Mouse (Mus musculus): ENCODE measurements around the gene Rdh11. TPM values are rescaled to one million over a fixed set of nuclear protein-coding genes. Genes with fewer than 3 reads are reported as not detected.

Rdh11 gene
- polyA plus RNA-seq, 1 experiment, result 20.4 TPM

- no peak for DNase-seq (ENCODE audit: low read depth)
Observed at GRCm38 (mm10) chr12:79139417-79139816, 52.7 kb downstream of the Rdh11 start.

GRCm38 (mm10) chr12:79138999-79139398 lies 53.1 kb downstream of the Rdh11 start:
- DNase-seq (ENCODE audit: low read depth), result no peak

- no peak for DNase-seq (ENCODE audit: low read depth)
Observed at GRCm38 (mm10) chr12:79136949-79137348, 55.1 kb downstream of the Rdh11 start.

GRCm38 (mm10) chr12:79135105-79135504 lies 57.0 kb downstream of the Rdh11 start:
- no peak for DNase-seq (ENCODE audit: low read depth)

- DNase-seq (ENCODE audit: low read depth), result no peak
Observed at GRCm38 (mm10) chr12:79134676-79135075, 57.4 kb downstream of the Rdh11 start.

GRCm38 (mm10) chr12:79131706-79132460 lies 60.2 kb downstream of the Rdh11 start:
- DNase-seq (ENCODE audit: low read depth), result no peak

- DNase-seq (ENCODE audit: low read depth), result no peak
Observed at GRCm38 (mm10) chr12:79131178-79131675, 60.9 kb downstream of the Rdh11 start.

- DNase-seq (ENCODE audit: low read depth), result peak; percentile 13
Observed at GRCm38 (mm10) chr12:79130299-79131177, 61.6 kb downstream of the Rdh11 start, which contains the start of gene Arg2. Gene Arg2 (plus strand): TSS chr12:79130777.

Other genes starting within 250 kb of the Rdh11 start
- 27.4 and 34.8 TPM in 2 replicates for gene Tmem229b, start 184.7 kb downstream of the Rdh11 start, polyA plus RNA-seq (2012; rRNA removed)
- 14.9 and 15.1 TPM in 2 replicates for gene Plekhh1, start 163.1 kb downstream of the Rdh11 start, polyA plus RNA-seq (2012; rRNA removed)
- 12.3 and 12.5 TPM in 2 replicates for gene Pigh, start 102.6 kb downstream of the Rdh11 start, polyA plus RNA-seq (2012; rRNA removed)
- gene Arg2, start 61.5 kb downstream of the Rdh11 start, polyA plus RNA-seq (2012; rRNA removed), result 23.2 and 26.8 TPM in 2 replicates
- 36.8 and 46.8 TPM in 2 replicates for gene Vti1b, start 19.6 kb downstream of the Rdh11 start, polyA plus RNA-seq (2012; rRNA removed)
- 5.6 and 5.7 TPM in 2 replicates for gene Rdh12, start 16.6 kb upstream of the Rdh11 start, polyA plus RNA-seq (2012; rRNA removed)
- gene Zfyve26, start 104.0 kb upstream of the Rdh11 start, polyA plus RNA-seq (2012; rRNA removed), result 27.7 and 30.5 TPM in 2 replicates
- gene Rad51b, start 105.0 kb upstream of the Rdh11 start, polyA plus RNA-seq (2012; rRNA removed), result 0.72 and 0.90 TPM in 2 replicates